ENCODE assay signal across 33 mouse cellular contexts in the genomic region with DNA sequence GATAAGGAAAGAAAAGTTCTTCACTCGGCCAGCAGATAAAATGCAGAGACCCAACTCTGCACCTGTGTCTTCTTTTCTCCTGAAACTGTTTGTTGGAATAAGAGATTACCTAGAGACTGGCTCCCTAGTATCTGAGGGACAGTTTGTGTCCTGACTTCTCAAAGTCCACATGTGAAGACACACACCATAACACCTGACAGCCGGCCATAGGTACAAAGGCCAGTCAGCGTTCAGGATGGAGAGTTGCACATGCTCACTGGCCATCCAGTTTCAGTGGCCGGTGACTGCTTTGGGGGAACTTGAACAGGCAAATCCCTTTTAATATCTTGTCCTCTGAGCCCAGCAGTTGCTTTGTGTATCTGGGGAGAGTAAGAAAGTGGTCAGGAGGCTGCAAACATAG. TPM values are rescaled to one million over a fixed set of nuclear protein-coding genes. Genes with fewer than 3 reads are reported as not detected.
DNase-seq lines count a peak whose midpoint lies in the region; ATAC-seq and TF ChIP-seq lines count a peak whose summit lies in the region.
"Had no signal": no experiment of that assay in that cellular context is flagged by ENCODE, and none has a peak within 500 bp of the region (broad histone marks: within the 10 kb centered on the region; RNA-seq: fewer than 3 reads in every experiment).

No protein-coding gene starts in this region.

- no peak overlapping the region for H3K27ac ChIP-seq in kidney, embryonic 14.5 days (ENCODE audit: low read depth, low read length)
- H3K27ac ChIP-seq in kidney, postnatal 0 days, result no peak overlapping the region
- peak overlapping the region; percentile 49; the same call in 1 of the 2 replicates for H3K27ac ChIP-seq in liver, embryonic 11.5 days (ENCODE audit: low read depth, low read length)
- H3K27ac ChIP-seq in liver, embryonic 16.5 days (ENCODE audit: low read length), result peak overlapping the region; percentile 80
- no peak overlapping the region for H3K27ac ChIP-seq in embryonic facial prominence, embryonic 10.5 days (replicated peaks)
- H3K27ac ChIP-seq: forebrain, embryonic 12.5 days; heart, embryonic 10.5 days; heart, embryonic 15.5 days; midbrain, embryonic 12.5 days; neural tube, embryonic 12.5 days; stomach, postnatal 0 days had no signal

- H3K4me3 ChIP-seq in kidney, embryonic 14.5 days (ENCODE audit: low read length), result no peak overlapping the region
- H3K4me3 ChIP-seq in kidney, postnatal 0 days (replicated peaks; ENCODE audit: low read depth, low read length), result no peak overlapping the region
- no peak overlapping the region for H3K4me3 ChIP-seq in liver, embryonic 11.5 days (ENCODE audit: low read depth, low read length)
- H3K4me3 ChIP-seq in liver, embryonic 16.5 days (ENCODE audit: low read depth, low read length), result no peak overlapping the region
- no peak overlapping the region for H3K4me3 ChIP-seq in embryonic facial prominence, embryonic 10.5 days
- H3K4me3 ChIP-seq: erythroblast, embryonic 14.5 days; forebrain, embryonic 12.5 days; heart, embryonic 10.5 days; heart, embryonic 15.5 days; megakaryocyte, embryonic 14.5 days; midbrain, embryonic 12.5 days; myocyte; neural tube, embryonic 12.5 days had no signal

- H3K27me3 ChIP-seq in kidney, embryonic 14.5 days (ENCODE audit: control insufficient read depth, insufficient read depth, low read length), result no peaks in the 10 kb centered on the region
- no peaks in the 10 kb centered on the region for H3K27me3 ChIP-seq in kidney, postnatal 0 days (ENCODE audit: insufficient read depth, low read length)
- H3K27me3 ChIP-seq in liver, embryonic 11.5 days (replicated peaks; ENCODE audit: control insufficient read depth, insufficient read depth, low read length), result no peaks in the 10 kb centered on the region
- H3K27me3 ChIP-seq in liver, embryonic 16.5 days (ENCODE audit: control insufficient read depth, insufficient read depth, low read depth, low read length), result no peaks in the 10 kb centered on the region
- H3K27me3 ChIP-seq in embryonic facial prominence, embryonic 10.5 days (replicated peaks; ENCODE audit: low read depth, poor library complexity, severe bottlenecking), result peaks cover 17% of the 10 kb centered on the region
- H3K27me3 ChIP-seq: heart, embryonic 15.5 days; midbrain, embryonic 12.5 days; neural tube, embryonic 12.5 days; Patski had no signal

- peak; percentile 6 for DNase-seq in kidney, adult 18-20 months
- DNase-seq in kidney, postnatal 0 days (ENCODE audit: low spot score), result no peak
- no peak for DNase-seq in liver, embryonic 11.5 days (ENCODE audit: low spot score)
- DNase-seq in embryonic facial prominence, embryonic 10.5 days (ENCODE audit: low spot score), result no peak
- DNase-seq: adrenal gland, postnatal 10 days; cerebellum, adult 11 months; cerebellum, adult 9-11 months; forebrain, postnatal 0 days; gastrocnemius, postnatal 10 days; heart, adult 11 months; layer of hippocampus, adult 9-11 months; lung, adult 18-20 months; lung, postnatal 4 days; right cerebral cortex, postnatal 4 days; thymus, adult 2 months; thymus, postnatal 36 days had no signal

- ATAC-seq in kidney, embryonic 14.5 days (ENCODE audit: low FRiP score, low TSS enrichment), result no peak
- peak; percentile 69; the same call in 1 of the 2 replicates for ATAC-seq in kidney, postnatal 0 days (replicated peaks; ENCODE audit: low FRiP score, low read depth)
- peak; percentile 40; the same call in 1 of the 2 replicates for ATAC-seq in liver, embryonic 11.5 days (replicated peaks; ENCODE audit: low FRiP score)
- peak; percentile 84 for ATAC-seq in liver, embryonic 16.5 days (ENCODE audit: low read depth)
- no peak for ATAC-seq in granulocyte monocyte progenitor cell, adult 5-6 weeks (replicated peaks; ENCODE audit: poor library complexity, severe bottlenecking)
- ATAC-seq: forebrain, postnatal 0 days; hindbrain, embryonic 16.5 days; lung, postnatal 0 days; Patski had no signal

- no peak overlapping the region for H3K9ac ChIP-seq in kidney, embryonic 14.5 days (ENCODE audit: low read depth, low read length)
- H3K9ac ChIP-seq in kidney, postnatal 0 days (ENCODE audit: low read depth, low read length), result no peak overlapping the region
- H3K9ac ChIP-seq in liver, embryonic 11.5 days (ENCODE audit: low read depth, low read length), result no peak overlapping the region
- H3K9ac ChIP-seq in liver, embryonic 16.5 days (ENCODE audit: low read depth, low read length), result no peak overlapping the region
- H3K9ac ChIP-seq: forebrain, embryonic 12.5 days; forebrain, postnatal 0 days; heart, embryonic 15.5 days; midbrain, embryonic 12.5 days; neural tube, embryonic 12.5 days had no signal

- no peak overlapping the region for H3K4me2 ChIP-seq in kidney, embryonic 14.5 days (replicated peaks; ENCODE audit: low read depth, low read length)
- H3K4me2 ChIP-seq in kidney, postnatal 0 days (ENCODE audit: low read length), result no peak overlapping the region
- no peak overlapping the region for H3K4me2 ChIP-seq in liver, embryonic 11.5 days
- no peak overlapping the region for H3K4me2 ChIP-seq in liver, embryonic 16.5 days (ENCODE audit: low read depth, low read length)
- H3K4me2 ChIP-seq: forebrain, embryonic 12.5 days; heart, embryonic 15.5 days; midbrain, embryonic 12.5 days; neural tube, embryonic 12.5 days had no signal

- WGBS in kidney, embryonic 14.5 days, result 89% methylated on average over 4 of the region's 4 CpGs
- WGBS in kidney, postnatal 0 days, result 76% methylated on average over 4 of the region's 4 CpGs
- WGBS in liver, embryonic 11.5 days, result 70% methylated on average over 4 of the region's 4 CpGs
- WGBS in liver, embryonic 16.5 days (ENCODE audit: insufficient replicate concordance), result 61% methylated on average over 4 of the region's 4 CpGs
- 89% methylated on average over 4 of the region's 4 CpGs for WGBS in embryonic facial prominence, embryonic 10.5 days

- no peak for TF ChIP-seq CTCF in kidney, postnatal 0 days (IDR thresholded peaks at IDR 0.05; ENCODE audit: low read depth)

- H3K36me3 ChIP-seq in kidney, embryonic 14.5 days (ENCODE audit: control insufficient read depth, insufficient read depth, low read length), result no peaks in the 10 kb centered on the region
- H3K36me3 ChIP-seq in kidney, postnatal 0 days (ENCODE audit: insufficient read depth, low read length), result no peaks in the 10 kb centered on the region
- H3K36me3 ChIP-seq in liver, embryonic 11.5 days (ENCODE audit: control insufficient read depth, insufficient read depth, low read length), result no peaks in the 10 kb centered on the region
- no peaks in the 10 kb centered on the region for H3K36me3 ChIP-seq in liver, embryonic 16.5 days (ENCODE audit: control insufficient read depth, insufficient read depth)
- H3K36me3 ChIP-seq in embryonic facial prominence, embryonic 10.5 days (replicated peaks), result no peaks in the 10 kb centered on the region
- H3K36me3 ChIP-seq: forebrain, embryonic 12.5 days; G1E; heart, embryonic 10.5 days; heart, embryonic 15.5 days; midbrain, embryonic 12.5 days had no signal

- H3K9me3 ChIP-seq in kidney, embryonic 14.5 days (ENCODE audit: control insufficient read depth, low read length), result no peaks in the 10 kb centered on the region
- no peaks in the 10 kb centered on the region for H3K9me3 ChIP-seq in kidney, postnatal 0 days (replicated peaks; ENCODE audit: low read length)
- H3K9me3 ChIP-seq in liver, embryonic 11.5 days (ENCODE audit: control insufficient read depth, low read length), result no peaks in the 10 kb centered on the region
- H3K9me3 ChIP-seq in liver, embryonic 16.5 days (replicated peaks; ENCODE audit: control insufficient read depth, low read length), result no peaks in the 10 kb centered on the region
- H3K9me3 ChIP-seq in embryonic facial prominence, embryonic 10.5 days, result no peaks in the 10 kb centered on the region
- H3K9me3 ChIP-seq: forebrain, embryonic 12.5 days; heart, embryonic 10.5 days; heart, embryonic 15.5 days; megakaryocyte, embryonic 14.5 days; midbrain, embryonic 12.5 days; neural tube, embryonic 12.5 days had no signal

- no peaks in the 10 kb centered on the region for H3K4me1 ChIP-seq in kidney, embryonic 14.5 days (ENCODE audit: control insufficient read depth, insufficient read depth, low read length)
- no peaks in the 10 kb centered on the region for H3K4me1 ChIP-seq in kidney, postnatal 0 days (replicated peaks; ENCODE audit: insufficient read depth, low read length)
- no peaks in the 10 kb centered on the region for H3K4me1 ChIP-seq in liver, embryonic 11.5 days (replicated peaks; ENCODE audit: control insufficient read depth, insufficient read depth, low read length)
- H3K4me1 ChIP-seq in liver, embryonic 16.5 days (ENCODE audit: control insufficient read depth, low read depth, low read length), result no peaks in the 10 kb centered on the region
- no peaks in the 10 kb centered on the region for H3K4me1 ChIP-seq in embryonic facial prominence, embryonic 10.5 days
- H3K4me1 ChIP-seq: forebrain, embryonic 12.5 days; heart, embryonic 10.5 days; heart, embryonic 15.5 days; megakaryocyte, embryonic 14.5 days; midbrain, embryonic 12.5 days; neural tube, embryonic 12.5 days had no signal

RNA-seq across cellular contexts. Expression of gene Ube2ql1, which starts 38.3 kb away (rescaled TPM):
- polyA plus RNA-seq in kidney, embryonic 14.5 days (2014; fragmentation: Nextera tagmentation; extraction: Ambion mirVana), result 0.73 and 1.1 TPM in 2 replicates
- 0.21 and 0.38 TPM in 2 replicates for polyA plus RNA-seq in kidney, postnatal 0 days (2015; fragmentation: Nextera tagmentation; extraction: Ambion mirVana)
- 0.96 and 1.2 TPM in 2 replicates for polyA plus RNA-seq in liver, embryonic 11.5 days (2014; fragmentation: Nextera tagmentation; extraction: Ambion mirVana)
- polyA plus RNA-seq in liver, embryonic 16.5 days (2015; fragmentation: Nextera tagmentation; extraction: Ambion mirVana), result 0.02 and 0.16 TPM in 2 replicates
- polyA plus RNA-seq in embryonic facial prominence, embryonic 10.5 days (2016; fragmentation: Nextera tagmentation; extraction: Ambion mirVana), result 0.73 and 0.80 TPM in 2 replicates
- not detected in 2 replicates for total RNA-seq in granulocyte monocyte progenitor cell, adult 5-6 weeks (2014; fragmentation: Nextera tagmentation)
- not detected in 2 replicates for total RNA-seq in granulocyte monocyte progenitor cell, adult 5-6 weeks (2017)
- total RNA-seq: common myeloid progenitor, adult 5-6 weeks had no signal
- polyA plus RNA-seq: erythroblast, embryonic 14.5 days; G1E had no signal

Comparison
In these comparisons a context has a peak if more than half of its experiments do, and no peak if none do; other contexts are left out.
1. ATAC-seq: peak in kidney, postnatal 0 days (single experiment), liver, embryonic 11.5 days (single experiment) and liver, embryonic 16.5 days (single experiment); none in kidney, embryonic 14.5 days (single experiment) and granulocyte monocyte progenitor cell, adult 5-6 weeks (single experiment).
2. H3K27ac ChIP-seq: peak in liver, embryonic 11.5 days (single experiment) and liver, embryonic 16.5 days (single experiment); none in kidney, embryonic 14.5 days (single experiment), kidney, postnatal 0 days (single experiment) and embryonic facial prominence, embryonic 10.5 days (single experiment).